Mouse (Mus musculus) midbrain, embryonic 12.5 days (tissue): ENCODE results near the gene Morn1. TPM values are rescaled to one million over a fixed set of nuclear protein-coding genes. Genes with fewer than 3 reads are reported as not detected.

Source experiments
- ATAC-seq: fragments of 200-750 bp; cut with Nextera tagmentation; 2 replicates; pipeline ENCODE4 v1.8.0; 2017; ENCODE audit warnings: low read depth, moderate TSS enrichment, moderate library complexity; ENCODE audit not compliant: low FRiP score
- H3K27ac ChIP-seq: fragments of 300-500 bp; sonication (generic); replicated peaks from 2 replicates; pipeline ENCODE4 v1.5.1; 2016; ENCODE audit warnings: mild to moderate bottlenecking
- H3K27me3 ChIP-seq: fragments of 300-500 bp; sonication (generic); 2 replicates; pipeline ENCODE4 v1.6.1; 2016; ENCODE audit warnings: mild to moderate bottlenecking
- H3K36me3 ChIP-seq: fragments of 300-500 bp; sonication (generic); 2 replicates; pipeline ENCODE4 v1.6.1; 2016
- H3K4me1 ChIP-seq: fragments of 300-500 bp; sonication (generic); 2 replicates; pipeline ENCODE4 v1.6.1; 2016
- H3K4me2 ChIP-seq: fragments of 300-500 bp; sonication (generic); replicated peaks from 2 replicates; pipeline ENCODE4 v1.6.1; 2016; ENCODE audit warnings: mild to moderate bottlenecking, moderate library complexity
- H3K4me3 ChIP-seq: fragments of 300-500 bp; sonication (generic); 2 replicates; pipeline ENCODE4 v1.5.1; 2016; ENCODE audit warnings: mild to moderate bottlenecking
- H3K9ac ChIP-seq: fragments of 300-500 bp; sonication (generic); replicated peaks from 2 replicates; pipeline ENCODE4 v1.6.1; 2016; ENCODE audit warnings: mild to moderate bottlenecking, moderate library complexity
- H3K9me3 ChIP-seq: fragments of 300-500 bp; sonication (generic); 2 replicates; pipeline ENCODE4 v1.6.1; 2016; ENCODE audit warnings: mild to moderate bottlenecking
- WGBS: fragments of 180-500 bp; shearing (Covaris S2); methylation state at CpG from one replicate; pipeline ENCODE4 v1.1.7; 2016; 5-methylcytosine and 5-hydroxymethylcytosine counted together
- polyA plus RNA-seq: library from polyadenylated mRNA; unstranded; fragments of >200 nt; fragmentation: Nextera tagmentation; extraction: Ambion mirVana; gene quantifications from 2 replicates; pipeline ENCODE4 v1.2.1, GENCODE M21; 2016

Gene Morn1
- polyA plus RNA-seq, 1 experiment from 2014 or later = 5.6 TPM

DNA sequence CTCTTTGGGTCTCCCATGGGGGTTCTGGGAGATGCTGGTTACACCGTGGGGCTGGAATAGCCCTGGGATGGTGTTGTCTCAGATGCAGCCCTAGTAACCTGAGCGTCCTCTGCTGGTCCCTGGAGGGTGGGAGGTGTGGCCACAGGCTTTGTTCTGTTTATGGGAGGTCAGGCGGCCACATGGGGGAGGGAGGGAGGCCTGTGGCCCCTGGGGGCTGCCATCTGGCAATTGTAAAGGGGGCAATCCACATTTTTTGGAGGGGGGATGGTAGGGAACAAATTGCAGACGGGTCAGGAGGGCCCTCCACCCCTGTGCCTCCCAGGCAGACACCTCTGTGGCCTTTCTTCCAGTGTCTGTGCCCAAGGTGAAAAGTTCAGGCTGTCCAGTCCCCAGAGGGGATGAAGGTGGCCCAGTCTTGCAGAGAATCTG is 103.3 kb downstream of the Morn1 start:
- WGBS = 5% methylated on average over 4 of the region's 4 CpGs
- H3K27ac ChIP-seq = peak overlapping the region; percentile 54
- H3K9ac ChIP-seq = 0 out of 2 replicates have a peak overlapping the region, but pooled peaks have one; percentile 7
- no peak overlapping the region for H3K4me3 ChIP-seq
- H3K36me3 ChIP-seq = no peaks in the 10 kb centered on the region
- H3K4me1 ChIP-seq = peaks cover 56% of the 10 kb centered on the region
- ATAC-seq = peak; percentile 49; the same call in 1 of the 2 replicates
- no peaks in the 10 kb centered on the region for H3K27me3 ChIP-seq
- peak overlapping the region; percentile 21; the same call in 1 of the 2 replicates for H3K4me2 ChIP-seq
- H3K9me3 ChIP-seq = no peaks in the 10 kb centered on the region

GRCm38 (mm10) chr4:155190275-155190674 is 103.9 kb downstream of the Morn1 start:
- Histone ChIP-seq H3K36me3 (no peaks in the 10 kb centered on the region), H3K9me3 (no peaks in the 10 kb centered on the region), H3K4me1 (peaks cover 52% of the 10 kb centered on the region), H3K9ac (0 out of 2 replicates have a peak overlapping the region, but pooled peaks have one; percentile 7), H3K4me3 (no peak overlapping the region), H3K27me3 (no peaks in the 10 kb centered on the region), H3K4me2 (no peak overlapping the region), H3K27ac (peak overlapping the region; percentile 54; the same call in 1 of the 2 replicates)
- ATAC-seq = 0 out of 2 replicates have a peak, but pooled peaks have one; percentile 16
- WGBS = 50% methylated on average over 7 of the region's 7 CpGs

Other genes with a start within 250 kb of the Morn1 start
- gene Ttc34, start 249.1 kb upstream of the Morn1 start, polyA plus RNA-seq = 0.16 and 0.46 TPM in 2 replicates
- 0.19 and 0.37 TPM in 2 replicates for gene Mmel1, start 217.0 kb upstream of the Morn1 start, polyA plus RNA-seq
- gene Fam213b, start 187.4 kb upstream of the Morn1 start, polyA plus RNA-seq = 33.2 and 36.0 TPM in 2 replicates
- gene Tnfrsf14, start 158.0 kb upstream of the Morn1 start, polyA plus RNA-seq = 0.78 and 1.0 TPM in 2 replicates
- gene Hes5, start 125.7 kb upstream of the Morn1 start, polyA plus RNA-seq = 800 and 870 TPM in 2 replicates
- 48.5 and 50.2 TPM in 2 replicates for gene Pank4, start 122.5 kb upstream of the Morn1 start, polyA plus RNA-seq
- 3.6 and 3.7 TPM in 2 replicates for gene Plch2, start 29.8 kb upstream of the Morn1 start, polyA plus RNA-seq
- 16.0 and 19.2 TPM in 2 replicates for gene Pex10, start 19.6 kb upstream of the Morn1 start, polyA plus RNA-seq
- 122 and 132 TPM in 2 replicates for gene Rer1, start 195 bp upstream of the Morn1 start, polyA plus RNA-seq
- 11.2 and 12.2 TPM in 2 replicates for gene Ski, start 136.0 kb downstream of the Morn1 start, polyA plus RNA-seq
- 102 TPM in 2 replicates for gene Faap20, start 163.2 kb downstream of the Morn1 start, polyA plus RNA-seq